Mouse (Mus musculus) adrenal gland, postnatal 25 days (tissue): ENCODE measurements around the gene Gm9913. TPM values are rescaled to one million over a fixed set of nuclear protein-coding genes. Genes with fewer than 3 reads are reported as not detected.

Source experiments
- DNase-seq: peaks from one replicate; pipeline ENCODE4 v3.0.0; 2021; ENCODE audit warnings: mixed read lengths
- total RNA-seq: library from RNA; stranded (reverse); gene quantifications from 2 replicates; pipeline ENCODE4 v1.2.3, GENCODE M21; 2021

Gene Gm9913
- total RNA-seq, 1 experiment from 2014 or later = not detected

- DNase-seq = no peak
Observed at GRCm38 (mm10) chr2:125496696-125497095, 8.2 kb upstream of the Gm9913 start.

DNA sequence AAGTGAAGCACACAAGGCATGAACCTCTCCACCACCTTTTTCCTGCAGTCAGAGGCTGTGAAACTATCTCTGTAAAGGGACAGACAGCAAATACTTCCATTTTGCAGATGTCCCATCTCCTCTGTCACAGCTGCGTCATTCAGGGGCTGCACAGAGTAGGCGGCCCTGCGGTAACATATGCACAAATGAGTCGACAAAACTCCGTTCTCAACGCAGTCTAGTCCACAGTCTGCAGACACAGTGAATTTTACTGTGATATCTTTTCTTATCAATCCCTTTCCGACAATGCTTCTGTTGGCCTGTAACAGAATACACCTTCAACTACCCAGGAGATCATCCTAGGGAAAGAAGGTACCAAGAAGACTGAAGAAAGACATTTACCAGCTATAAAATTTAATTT, 6.7 kb upstream of the Gm9913 start:
- no peak for DNase-seq

GRCm38 (mm10) chr2:125501526-125501925, 3.4 kb upstream of the Gm9913 start:
- no peak for DNase-seq

DNA sequence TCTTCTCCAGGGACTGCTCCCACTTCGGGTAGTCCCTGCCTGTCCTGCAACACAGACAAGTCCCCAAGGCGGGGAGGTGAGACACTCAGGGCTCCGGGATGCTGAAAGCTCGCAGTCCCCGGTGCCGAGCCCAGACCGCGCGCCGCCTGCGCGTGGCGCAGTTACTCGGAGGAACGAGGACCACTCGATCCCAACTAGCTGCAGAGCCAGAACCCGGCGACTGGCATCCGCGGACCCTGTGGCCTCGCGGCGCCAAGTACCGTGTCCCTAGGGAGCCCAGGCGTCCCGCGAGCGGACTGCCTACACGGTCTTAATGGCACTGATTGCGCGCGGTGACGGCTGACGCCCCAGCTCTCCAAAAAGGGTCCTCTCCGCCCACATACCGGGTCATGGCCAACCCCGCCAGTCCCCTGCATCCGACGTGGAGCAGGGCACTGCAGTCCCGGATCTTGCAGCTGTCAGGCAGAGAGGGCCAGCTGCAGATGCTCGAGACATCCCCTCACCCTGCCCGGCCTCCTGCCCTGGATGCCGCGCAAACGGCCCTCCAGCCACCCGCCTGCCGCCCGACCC, 942 bp downstream of the Gm9913 start:
- peak; percentile 58 for DNase-seq

DNA sequence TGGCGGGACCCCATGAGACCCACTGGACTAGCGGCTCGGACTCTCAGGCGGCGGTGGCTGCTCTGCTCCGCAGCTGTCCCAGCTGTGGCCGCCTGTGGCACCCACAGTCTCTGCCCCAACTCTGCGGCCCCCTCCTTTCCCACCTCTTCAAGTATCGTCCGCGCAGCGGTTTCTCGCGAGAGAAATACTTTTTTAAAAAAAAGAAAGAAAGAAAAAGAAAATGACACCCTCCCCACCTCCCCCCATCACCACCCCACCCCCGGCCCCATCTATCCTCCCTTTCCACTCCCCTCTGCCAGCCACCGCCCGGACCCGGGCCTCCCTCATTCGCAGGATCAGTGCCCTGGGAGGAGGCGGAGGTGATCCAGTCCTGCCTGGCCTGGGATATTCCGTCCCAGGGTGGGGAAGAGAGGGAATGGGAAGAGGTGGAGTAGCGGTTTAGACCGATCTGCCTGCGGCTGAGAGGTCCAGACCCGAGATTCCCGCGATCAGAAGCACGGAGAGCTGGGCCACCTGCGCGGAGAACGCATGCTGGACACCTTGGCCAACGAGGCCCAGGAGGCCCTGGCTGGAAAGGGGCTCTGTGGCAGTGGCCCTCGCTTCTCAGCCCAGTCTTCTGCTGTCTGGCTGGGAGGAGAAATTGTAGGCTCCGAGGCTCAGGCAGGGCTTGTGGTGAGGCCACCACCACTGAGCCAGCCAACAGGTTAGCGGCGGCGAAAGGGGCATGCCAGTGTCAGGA, 1.6 kb downstream of the Gm9913 start:
- peak; percentile 42 for DNase-seq

GRCm38 (mm10) chr2:125507893-125508292, 3.0 kb downstream of the Gm9913 start, which contains the start of gene Fbn1:
Fbn1 (minus strand) TSS chr2:125507993.
- DNase-seq = no peak

DNA sequence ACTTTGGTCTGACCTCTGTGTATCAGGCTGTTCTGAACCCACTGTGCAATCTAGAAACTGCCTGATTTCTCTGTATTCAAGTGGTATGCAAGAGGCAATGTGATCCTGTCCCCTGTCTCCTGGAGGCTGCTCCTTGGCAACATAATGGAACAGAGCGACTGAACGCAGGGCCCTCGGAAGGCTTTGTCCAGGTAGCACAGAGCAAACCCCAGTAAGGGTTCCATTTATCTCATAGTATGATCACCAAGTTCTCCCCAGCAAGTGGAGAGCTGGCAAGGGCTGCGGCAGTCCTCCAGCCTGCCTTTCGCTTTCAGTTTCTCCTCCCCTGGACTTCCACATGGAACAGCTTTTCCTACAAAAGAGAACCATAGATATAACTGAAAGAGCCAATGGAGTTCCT, 3.5 kb downstream of the Gm9913 start:
- DNase-seq = no peak

GRCm38 (mm10) chr2:125510752-125511151, 5.9 kb downstream of the Gm9913 start:
- DNase-seq = no peak

DNA sequence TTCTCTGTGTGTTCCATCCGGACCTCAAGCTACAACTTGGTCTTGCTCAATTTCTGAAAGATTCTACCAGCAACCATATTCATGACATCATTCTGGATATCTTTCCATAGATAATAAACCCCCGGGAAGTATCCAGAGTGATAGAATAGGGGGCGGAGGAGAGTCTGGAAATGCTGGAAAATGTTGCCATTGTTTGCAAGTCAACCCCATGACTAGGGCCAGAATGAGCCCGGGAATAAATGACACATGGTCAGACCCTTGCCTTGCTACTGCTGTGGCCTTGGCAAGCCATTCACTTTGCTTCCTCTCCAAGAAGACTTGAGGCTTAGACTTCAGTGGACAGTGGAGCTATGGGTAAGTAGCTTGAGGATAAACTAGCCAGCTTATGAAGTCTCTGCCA, 7.0 kb downstream of the Gm9913 start:
- no peak for DNase-seq

- DNase-seq = no peak
Observed at GRCm38 (mm10) chr2:125512544-125512943, 7.7 kb downstream of the Gm9913 start.

DNA sequence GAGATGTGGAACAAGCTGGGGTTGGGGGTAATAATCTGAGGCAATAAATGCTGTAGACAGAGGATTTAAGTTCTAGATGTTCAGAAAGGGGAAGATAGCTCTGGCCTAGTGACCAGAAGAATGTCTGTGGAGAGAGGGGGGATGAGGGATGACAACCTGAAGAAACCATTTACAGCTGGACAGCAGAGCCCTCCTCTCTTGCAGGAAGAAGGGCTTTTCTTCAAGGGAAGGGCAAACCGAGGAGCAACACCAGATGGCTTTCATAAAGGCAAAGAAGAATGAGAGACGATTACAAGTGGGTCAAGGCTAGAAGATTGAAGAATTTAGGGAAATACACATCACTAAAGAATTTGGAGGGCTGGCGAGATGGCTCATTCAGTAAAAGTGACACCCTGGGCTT, 9.5 kb downstream of the Gm9913 start:
- no peak for DNase-seq

GRCm38 (mm10) chr2:125515291-125516057, 10.6 kb downstream of the Gm9913 start:
- DNase-seq = no peak

DNA sequence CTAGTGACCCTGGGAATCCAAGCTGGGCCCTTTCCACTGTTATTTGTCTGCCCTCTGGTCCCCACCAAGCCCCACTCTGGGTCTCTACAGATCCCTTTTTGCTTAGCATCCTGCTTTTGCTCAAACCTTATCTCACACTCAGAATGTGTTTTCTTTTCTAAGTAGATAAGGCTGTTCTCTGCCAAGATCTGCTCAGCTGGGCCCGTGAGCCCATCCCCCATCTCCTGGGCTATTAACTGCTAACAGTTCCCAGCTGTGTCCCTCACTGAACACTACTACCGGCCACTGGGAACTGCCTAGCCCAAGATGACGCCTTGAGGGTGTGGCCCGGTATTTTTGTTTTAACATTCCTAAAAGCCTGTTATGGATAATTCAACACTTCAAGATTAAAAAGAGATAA, 11.7 kb downstream of the Gm9913 start:
- DNase-seq = no peak

GRCm38 (mm10) chr2:125525484-125525883, 20.6 kb downstream of the Gm9913 start:
- no peak for DNase-seq

GRCm38 (mm10) chr2:125526566-125526965, 21.7 kb downstream of the Gm9913 start:
- DNase-seq = no peak

- no peak for DNase-seq
Observed at GRCm38 (mm10) chr2:125530665-125531064, 25.8 kb downstream of the Gm9913 start.

DNA sequence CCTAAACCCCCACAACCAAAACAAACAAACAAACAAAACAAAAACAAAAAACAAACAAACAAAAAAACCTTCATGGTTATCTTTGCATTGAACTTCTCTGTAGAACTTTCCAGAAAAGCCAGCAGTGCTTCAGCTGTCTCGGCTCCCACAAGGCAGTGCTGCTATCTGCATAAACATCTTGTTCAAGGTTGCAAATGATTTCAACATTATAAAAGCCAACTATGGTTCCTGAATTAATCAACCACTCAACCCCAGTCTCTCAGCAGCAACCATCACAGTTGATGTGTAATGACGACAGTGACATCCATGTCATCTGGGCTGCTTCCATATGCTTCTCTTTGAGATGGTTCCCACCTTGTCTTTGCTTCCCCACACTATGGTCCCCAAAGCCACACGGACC, 34.8 kb downstream of the Gm9913 start:
- no peak for DNase-seq

DNA sequence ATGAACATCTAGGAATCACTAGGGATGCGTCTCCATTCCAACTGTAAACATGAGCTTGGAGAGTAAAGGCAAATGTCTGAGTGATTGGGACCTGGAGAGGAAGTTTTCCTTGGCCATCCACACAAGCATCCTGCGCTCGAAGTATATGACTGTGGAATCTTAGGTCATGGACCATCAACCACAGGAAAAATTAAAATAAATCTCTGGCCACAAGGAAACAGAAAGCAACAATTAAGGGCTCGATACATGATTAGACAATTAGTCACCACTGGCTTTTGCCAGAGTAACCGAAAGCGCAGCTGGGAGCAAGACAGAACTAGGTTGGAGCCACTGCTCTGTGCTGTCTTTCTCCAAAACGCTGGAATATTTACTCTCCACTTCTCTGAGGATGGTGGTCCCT, 35.7 kb downstream of the Gm9913 start:
- DNase-seq = no peak

DNA sequence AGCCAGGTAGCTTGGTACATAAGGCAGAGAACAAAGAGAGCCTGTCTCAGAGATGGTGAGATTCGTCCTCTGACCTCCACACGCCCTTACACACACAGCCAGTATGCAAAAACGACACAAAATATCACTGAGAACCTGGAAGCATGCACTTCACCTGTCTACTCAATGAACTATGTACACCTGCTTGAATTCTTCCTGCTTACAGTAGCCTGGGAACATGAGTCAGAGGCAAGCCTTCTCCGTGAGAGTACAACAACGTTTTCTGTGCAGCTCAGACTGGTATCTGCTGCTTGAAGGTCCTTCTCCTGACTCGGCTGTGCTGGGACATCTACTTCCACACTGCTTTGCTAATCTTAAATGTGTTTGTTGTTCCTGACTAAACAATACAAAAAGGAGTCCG, 36.6 kb downstream of the Gm9913 start:
- DNase-seq = no peak

DNA sequence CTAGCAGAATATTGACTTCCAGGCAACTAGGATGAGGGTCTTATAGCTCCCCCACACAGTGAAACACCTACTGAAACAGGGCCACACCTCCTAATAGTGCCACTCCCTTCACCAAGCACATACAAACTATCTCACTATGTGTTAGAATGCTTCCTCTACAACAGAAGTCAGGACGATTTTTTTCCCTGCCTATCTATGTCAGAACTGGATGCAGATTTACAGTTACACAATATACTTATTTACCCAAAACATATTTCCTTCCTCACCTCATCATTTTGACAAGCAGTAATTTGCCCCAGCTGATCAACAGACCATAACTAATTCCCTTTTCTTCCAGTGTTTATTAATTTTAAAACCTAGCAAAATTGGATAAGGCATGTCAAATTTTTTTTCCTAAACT, 38.8 kb downstream of the Gm9913 start:
- DNase-seq = no peak

DNA sequence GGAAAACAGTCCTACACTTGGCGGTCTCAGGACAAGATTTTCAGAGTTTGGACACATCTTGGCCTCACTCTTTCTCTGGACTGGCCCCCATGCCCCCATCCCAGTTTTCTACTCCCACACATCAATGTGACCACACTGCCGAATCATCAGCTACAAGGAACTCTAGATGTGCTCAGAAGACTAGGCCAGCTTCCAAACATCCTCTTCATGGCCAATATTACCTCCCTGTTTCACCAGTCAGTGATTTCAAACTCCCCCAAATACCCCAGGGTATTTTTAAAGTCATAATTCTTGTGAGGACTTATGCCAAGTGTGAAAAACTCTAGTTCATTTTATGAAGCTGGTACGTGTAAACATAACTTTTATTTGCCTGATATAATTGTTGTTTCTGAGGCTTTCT, 40.1 kb downstream of the Gm9913 start:
- DNase-seq = no peak

DNA sequence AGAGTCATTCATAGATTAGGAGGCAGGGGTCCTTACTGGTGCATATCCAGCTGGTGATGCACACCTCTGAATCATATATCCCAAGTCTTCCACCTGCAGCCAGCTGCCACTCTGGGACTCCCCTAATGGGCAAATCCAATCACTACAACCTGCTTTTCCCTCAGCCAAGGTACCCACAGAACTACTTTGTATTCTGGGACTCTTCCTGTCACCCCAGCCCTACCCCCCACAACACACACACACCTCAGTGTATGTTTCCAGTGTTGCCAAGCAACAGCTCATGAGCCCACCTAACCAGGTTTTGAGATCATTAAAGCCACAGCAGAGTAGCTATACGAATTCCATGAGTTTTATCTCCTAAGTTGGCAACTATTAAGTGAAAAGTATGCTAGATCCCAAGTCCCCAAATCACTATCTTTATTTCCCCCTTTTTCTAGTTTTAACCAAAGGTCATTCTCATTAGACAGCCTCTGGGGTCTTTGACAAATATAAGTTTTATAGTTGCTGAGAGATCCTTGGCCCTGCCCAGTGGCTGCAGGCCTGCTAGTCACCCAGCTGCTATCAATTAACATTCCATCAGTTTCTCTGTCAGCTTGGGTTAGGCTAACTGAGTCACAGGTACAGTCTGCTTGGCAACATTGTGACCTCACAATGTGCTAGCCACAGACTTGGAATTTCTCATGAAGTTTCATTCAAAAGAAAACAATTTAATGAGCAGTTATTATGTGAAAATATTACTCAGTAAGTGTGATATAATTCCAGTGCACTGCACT, 44.1 kb downstream of the Gm9913 start:
- DNase-seq = no peak

GRCm38 (mm10) chr2:125555830-125556229, 50.9 kb downstream of the Gm9913 start:
- no peak for DNase-seq
